Mouse (Mus musculus) embryonic facial prominence, embryonic 10.5 days (tissue): ENCODE measurements around the gene Iqcj. TPM values are rescaled to one million over a fixed set of nuclear protein-coding genes. Genes with fewer than 3 reads are reported as not detected.
A peak's percentile ranks its signal among the peaks of the same experiment; 100 is the strongest.

Experiments
- DNase-seq: peaks from one replicate; pipeline ENCODE4 v3.0.0-alpha.2; 2017; ENCODE audit warnings: low spot score
- H3K27ac ChIP-seq: fragments of 300-500 bp; sonication (generic); replicated peaks from 2 replicates; pipeline ENCODE4 v1.5.1; 2016; ENCODE audit warnings: mild to moderate bottlenecking
- H3K27me3 ChIP-seq: fragments of 300-500 bp; sonication (generic); replicated peaks from 2 replicates; pipeline ENCODE4 v1.6.1; 2016; ENCODE audit warnings: low read depth, mild to moderate bottlenecking; ENCODE audit not compliant: poor library complexity, severe bottlenecking
- H3K36me3 ChIP-seq: fragments of 300-500 bp; sonication (generic); replicated peaks from 2 replicates; pipeline ENCODE4 v1.6.1; 2016; ENCODE audit warnings: mild to moderate bottlenecking, moderate library complexity
- H3K4me1 ChIP-seq: fragments of 300-500 bp; sonication (generic); 2 replicates; pipeline ENCODE4 v1.6.1; 2016
- H3K4me3 ChIP-seq: fragments of 300-500 bp; sonication (generic); 2 replicates; pipeline ENCODE4 v1.5.1; 2016; ENCODE audit warnings: mild to moderate bottlenecking, moderate library complexity
- H3K9me3 ChIP-seq: fragments of 300-500 bp; sonication (generic); 2 replicates; pipeline ENCODE4 v1.6.1; 2016; ENCODE audit warnings: mild to moderate bottlenecking
- WGBS: fragments of 180-500 bp; shearing (Covaris S2); methylation state at CpG from one replicate; pipeline ENCODE4 v1.1.7; 2016; 5-methylcytosine and 5-hydroxymethylcytosine counted together
- polyA plus RNA-seq: library from polyadenylated mRNA; unstranded; fragments of >200 nt; fragmentation: Nextera tagmentation; extraction: Ambion mirVana; gene quantifications from 2 replicates; pipeline ENCODE4 v1.2.1, GENCODE M21; 2016

The Iqcj gene
- polyA plus RNA-seq, 1 experiment from 2014 or later, result not detected

GRCm38 (mm10) chr3:67961934-67962639 lies 70.1 kb downstream of the Iqcj start:
- Histone ChIP-seq H3K27me3 (no peaks in the 10 kb centered on the region), H3K36me3 (no peaks in the 10 kb centered on the region), H3K4me3 (no peak overlapping the region), H3K4me1 (no peaks in the 10 kb centered on the region), H3K9me3 (no peaks in the 10 kb centered on the region), H3K27ac (no peak overlapping the region)
- WGBS, result 91% methylated on average over 6 of the region's 6 CpGs
- no peak for DNase-seq

- no peaks in the 10 kb centered on the region for H3K4me1 ChIP-seq
- peaks cover 4% of the 10 kb centered on the region; the same call in 1 of the 2 replicates for H3K9me3 ChIP-seq
- no peak overlapping the region for H3K27ac ChIP-seq
- DNase-seq, result no peak
- H3K27me3 ChIP-seq, result no peaks in the 10 kb centered on the region
- H3K4me3 ChIP-seq, result no peak overlapping the region
- WGBS, result 90% methylated on average over 2 of the region's 2 CpGs
- H3K36me3 ChIP-seq, result no peaks in the 10 kb centered on the region
Measured at GRCm38 (mm10) chr3:67974340-67974998, 82.4 kb downstream of the Iqcj start.

- Histone ChIP-seq H3K27ac (no peak overlapping the region), H3K9me3 (no peaks in the 10 kb centered on the region), H3K36me3 (no peaks in the 10 kb centered on the region), H3K4me1 (peaks cover 5% of the 10 kb centered on the region), H3K27me3 (no peaks in the 10 kb centered on the region), H3K4me3 (no peak overlapping the region)
- DNase-seq, result no peak
- 84% methylated on average over 1 of the region's 1 CpGs for WGBS
Measured at GRCm38 (mm10) chr3:67980006-67980405, 88.0 kb downstream of the Iqcj start.

- Histone ChIP-seq H3K4me1 (peaks cover 5% of the 10 kb centered on the region), H3K27me3 (no peaks in the 10 kb centered on the region), H3K36me3 (no peaks in the 10 kb centered on the region), H3K27ac (no peak overlapping the region; the same call in 1 of the 2 replicates), H3K9me3 (no peaks in the 10 kb centered on the region), H3K4me3 (no peak overlapping the region)
- WGBS, result 29% methylated on average over 12 of the region's 12 CpGs
- DNase-seq, result peak; percentile 35
Measured at GRCm38 (mm10) chr3:67983329-67983728, 91.3 kb downstream of the Iqcj start.

GRCm38 (mm10) chr3:68002415-68002814 lies 110.4 kb downstream of the Iqcj start:
- Histone ChIP-seq H3K36me3 (no peaks in the 10 kb centered on the region), H3K4me3 (no peak overlapping the region), H3K27ac (no peak overlapping the region), H3K27me3 (no peaks in the 10 kb centered on the region), H3K4me1 (no peaks in the 10 kb centered on the region), H3K9me3 (no peaks in the 10 kb centered on the region)
- WGBS, result 82% methylated on average over 4 of the region's 4 CpGs
- DNase-seq, result no peak

GRCm38 (mm10) chr3:68012342-68012741 lies 120.3 kb downstream of the Iqcj start:
- H3K27me3 ChIP-seq, result no peaks in the 10 kb centered on the region
- H3K4me3 ChIP-seq, result no peak overlapping the region
- H3K4me1 ChIP-seq, result no peaks in the 10 kb centered on the region
- no peaks in the 10 kb centered on the region for H3K36me3 ChIP-seq
- H3K27ac ChIP-seq, result no peak overlapping the region
- no peak for DNase-seq
- H3K9me3 ChIP-seq, result no peaks in the 10 kb centered on the region

- Histone ChIP-seq H3K4me3 (no peak overlapping the region), H3K27ac (no peak overlapping the region), H3K36me3 (no peaks in the 10 kb centered on the region), H3K4me1 (no peaks in the 10 kb centered on the region), H3K27me3 (no peaks in the 10 kb centered on the region), H3K9me3 (no peaks in the 10 kb centered on the region)
- DNase-seq, result no peak
- WGBS, result 52% methylated on average over 1 of the region's 1 CpGs
Measured at GRCm38 (mm10) chr3:68015786-68016185, 123.8 kb downstream of the Iqcj start.

- no peaks in the 10 kb centered on the region for H3K27me3 ChIP-seq
- H3K27ac ChIP-seq, result no peak overlapping the region
- H3K4me3 ChIP-seq, result no peak overlapping the region
- no peaks in the 10 kb centered on the region for H3K9me3 ChIP-seq
- 55% methylated on average over 4 of the region's 4 CpGs for WGBS
- H3K36me3 ChIP-seq, result no peaks in the 10 kb centered on the region
- DNase-seq, result no peak
- no peaks in the 10 kb centered on the region for H3K4me1 ChIP-seq
Measured at GRCm38 (mm10) chr3:68019401-68019800, 127.4 kb downstream of the Iqcj start.

GRCm38 (mm10) chr3:68036097-68036496 lies 144.1 kb downstream of the Iqcj start:
- H3K27ac ChIP-seq, result no peak overlapping the region
- DNase-seq, result no peak

GRCm38 (mm10) chr3:68042951-68043350 lies 150.9 kb downstream of the Iqcj start:
- Histone ChIP-seq H3K4me3 (no peak overlapping the region), H3K27me3 (no peaks in the 10 kb centered on the region), H3K4me1 (no peaks in the 10 kb centered on the region), H3K36me3 (no peaks in the 10 kb centered on the region), H3K27ac (no peak overlapping the region), H3K9me3 (no peaks in the 10 kb centered on the region)
- WGBS, result 87% methylated on average over 2 of the region's 2 CpGs
- no peak for DNase-seq

More at GRCm38 (mm10) chr3:68036097-68036496, 144.1 kb downstream of the Iqcj start:
- Histone ChIP-seq H3K9me3 (no peaks in the 10 kb centered on the region), H3K27me3 (no peaks in the 10 kb centered on the region), H3K36me3 (no peaks in the 10 kb centered on the region), H3K4me3 (no peak overlapping the region), H3K4me1 (no peaks in the 10 kb centered on the region)
- WGBS, result 73% methylated on average over 3 of the region's 3 CpGs

- Histone ChIP-seq H3K9me3 (no peaks in the 10 kb centered on the region), H3K36me3 (no peaks in the 10 kb centered on the region), H3K4me1 (no peaks in the 10 kb centered on the region), H3K27ac (no peak overlapping the region), H3K4me3 (no peak overlapping the region), H3K27me3 (no peaks in the 10 kb centered on the region)
- 50% methylated on average over 9 of the region's 9 CpGs for WGBS
- peak; percentile 39 for DNase-seq
Measured at GRCm38 (mm10) chr3:68045475-68046416, 153.7 kb downstream of the Iqcj start.

- Histone ChIP-seq H3K27ac (no peak overlapping the region), H3K4me1 (no peaks in the 10 kb centered on the region), H3K4me3 (no peak overlapping the region), H3K9me3 (no peaks in the 10 kb centered on the region), H3K27me3 (no peaks in the 10 kb centered on the region; the same call in 1 of the 2 replicates), H3K36me3 (no peaks in the 10 kb centered on the region)
- no peak for DNase-seq
- 50% methylated on average over 2 of the region's 2 CpGs for WGBS
Measured at GRCm38 (mm10) chr3:68053538-68053937, 161.5 kb downstream of the Iqcj start.
